Mouse (Mus musculus): ENCODE data around the gene Kif1bp. TPM values are rescaled to one million over a fixed set of nuclear protein-coding genes. Genes with fewer than 3 reads are reported as not detected.
A peak's percentile ranks its signal among the peaks of the same experiment; 100 is the strongest.

Gene Kif1bp
- polyA plus RNA-seq, 1 experiment from 2014 or later, result 12.9 TPM

DNA sequence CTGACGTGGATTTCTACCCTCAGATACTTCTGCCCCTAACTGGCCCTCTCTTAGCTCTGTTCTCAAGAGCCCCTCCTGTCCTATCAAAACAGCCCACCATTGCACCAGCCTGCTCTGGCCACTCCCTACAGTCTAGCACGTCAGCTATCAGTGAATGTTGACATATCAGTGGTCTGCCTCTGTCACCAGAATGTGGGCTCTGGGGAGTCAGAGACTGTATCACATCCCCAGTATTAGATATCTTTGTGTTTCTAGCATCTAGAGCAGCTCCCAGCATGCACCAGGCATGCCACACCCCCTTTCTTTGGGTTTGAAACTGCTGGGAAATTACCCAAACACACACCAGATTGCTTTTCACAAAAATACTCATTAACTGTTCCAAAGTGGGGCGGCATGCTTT, 37.5 kb downstream of the Kif1bp start:
- no peaks in the 10 kb centered on the region for H3K27me3 ChIP-seq
- no peak overlapping the region for H3K9ac ChIP-seq
- ATAC-seq (ENCODE audit: low read depth) (peak; percentile 90), DNase-seq (peak; percentile 42)
- H3K4me1 ChIP-seq (replicated peaks), result peaks cover 37% of the 10 kb centered on the region
- peak overlapping the region; percentile 3; the same call in 1 of the 2 replicates for H3K4me2 ChIP-seq
- H3K36me3 ChIP-seq, result no peaks in the 10 kb centered on the region
- no peaks in the 10 kb centered on the region for H3K9me3 ChIP-seq (replicated peaks)
- peak overlapping the region; percentile 13; the same call in 1 of the 2 replicates for H3K27ac ChIP-seq
- H3K4me3 ChIP-seq (replicated peaks), result no peak overlapping the region
- 33% methylated on average over 3 of the region's 3 CpGs for WGBS (ENCODE audit: insufficient replicate concordance)

DNA sequence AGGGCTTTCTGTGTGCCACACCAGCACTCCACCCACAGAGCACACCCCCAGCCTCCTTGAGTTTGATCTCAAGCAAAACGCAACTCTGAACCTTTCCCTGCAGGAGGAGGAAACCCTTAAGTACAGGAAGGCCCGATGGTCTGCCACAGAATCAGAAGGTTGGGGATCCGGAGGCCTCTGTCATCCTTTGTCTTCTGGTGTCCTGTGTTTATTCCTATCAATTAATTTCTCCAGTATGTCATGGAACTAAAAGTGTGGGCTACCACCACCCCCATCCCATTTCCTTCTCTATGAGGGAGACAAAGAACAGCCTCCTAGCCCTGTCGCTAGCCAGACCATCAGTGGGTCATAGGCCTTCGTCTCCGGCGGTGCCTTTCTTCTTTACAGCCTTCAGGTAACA, 43.7 kb downstream of the Kif1bp start:
- 0 out of 2 replicates have a peak, but pooled peaks cover 4% of the 10 kb centered on the region for H3K4me1 ChIP-seq (replicated peaks)
- H3K27me3 ChIP-seq, result no peaks in the 10 kb centered on the region
- no peak overlapping the region for H3K4me3 ChIP-seq (replicated peaks)
- no peak overlapping the region for H3K4me2 ChIP-seq
- no peaks in the 10 kb centered on the region for H3K9me3 ChIP-seq (replicated peaks)
- no peak overlapping the region for H3K9ac ChIP-seq
- 69% methylated on average over 7 of the region's 7 CpGs for WGBS (ENCODE audit: insufficient replicate concordance)
- H3K36me3 ChIP-seq, result no peaks in the 10 kb centered on the region
- no peak for ATAC-seq (ENCODE audit: low read depth)
- no peak overlapping the region for H3K27ac ChIP-seq
- DNase-seq, result no peak

DNA sequence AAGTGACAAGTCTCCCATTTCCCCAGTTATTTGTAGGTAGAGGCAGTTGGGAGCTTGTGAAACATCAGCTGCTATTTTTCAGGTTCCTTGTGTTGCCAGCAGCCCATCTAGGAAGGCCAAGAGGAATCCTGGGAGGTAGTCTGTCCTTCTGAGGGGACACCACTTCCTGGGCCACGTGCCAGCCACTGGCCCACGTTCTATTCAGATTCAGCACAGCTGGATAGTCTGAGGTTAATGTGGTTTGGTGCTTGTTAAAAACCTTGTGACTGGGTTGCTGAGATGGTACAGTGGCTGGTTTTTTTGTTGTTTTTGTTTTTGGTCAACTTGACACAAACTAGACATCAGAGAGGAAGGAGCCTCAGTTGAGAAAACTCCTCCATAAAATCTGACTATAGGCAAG, 45.4 kb downstream of the Kif1bp start:
- Histone ChIP-seq H3K4me3 (replicated peaks) (no peak overlapping the region), H3K36me3 (no peaks in the 10 kb centered on the region), H3K9me3 (replicated peaks) (no peaks in the 10 kb centered on the region), H3K4me2 (no peak overlapping the region), H3K27ac (no peak overlapping the region), H3K27me3 (no peaks in the 10 kb centered on the region), H3K9ac (no peak overlapping the region), H3K4me1 (replicated peaks) (0 out of 2 replicates have a peak, but pooled peaks cover 4% of the 10 kb centered on the region)
- ATAC-seq (ENCODE audit: low read depth) (no peak), DNase-seq (no peak)
- WGBS (ENCODE audit: insufficient replicate concordance), result 21% methylated on average over 2 of the region's 2 CpGs

DNA sequence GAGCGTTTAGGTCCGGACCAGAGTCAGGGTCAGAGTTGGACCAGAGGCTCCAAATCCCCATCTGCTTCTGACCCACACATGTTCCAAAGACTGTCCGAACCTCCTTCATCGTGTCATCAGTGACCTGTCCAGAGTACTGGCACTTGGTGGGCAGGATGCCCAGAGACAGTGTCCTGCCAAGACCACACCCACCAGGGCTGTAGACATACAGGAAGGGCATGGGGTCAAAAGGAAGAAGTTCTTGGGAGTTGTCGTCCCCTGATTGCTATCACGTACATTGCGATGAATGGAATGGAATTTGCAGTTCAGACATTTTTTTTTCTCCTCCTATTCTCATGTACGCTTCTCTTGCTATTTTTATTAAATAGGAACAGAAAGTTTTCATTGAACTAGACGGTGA, 48.1 kb downstream of the Kif1bp start:
- ATAC-seq (ENCODE audit: low read depth) (no peak), DNase-seq (no peak)
- Histone ChIP-seq H3K36me3 (no peaks in the 10 kb centered on the region), H3K27me3 (no peaks in the 10 kb centered on the region), H3K4me2 (no peak overlapping the region), H3K9me3 (replicated peaks) (no peaks in the 10 kb centered on the region), H3K9ac (no peak overlapping the region), H3K4me1 (replicated peaks) (no peaks in the 10 kb centered on the region), H3K4me3 (replicated peaks) (no peak overlapping the region), H3K27ac (no peak overlapping the region)
- 58% methylated on average over 9 of the region's 9 CpGs for WGBS (ENCODE audit: insufficient replicate concordance)

DNA sequence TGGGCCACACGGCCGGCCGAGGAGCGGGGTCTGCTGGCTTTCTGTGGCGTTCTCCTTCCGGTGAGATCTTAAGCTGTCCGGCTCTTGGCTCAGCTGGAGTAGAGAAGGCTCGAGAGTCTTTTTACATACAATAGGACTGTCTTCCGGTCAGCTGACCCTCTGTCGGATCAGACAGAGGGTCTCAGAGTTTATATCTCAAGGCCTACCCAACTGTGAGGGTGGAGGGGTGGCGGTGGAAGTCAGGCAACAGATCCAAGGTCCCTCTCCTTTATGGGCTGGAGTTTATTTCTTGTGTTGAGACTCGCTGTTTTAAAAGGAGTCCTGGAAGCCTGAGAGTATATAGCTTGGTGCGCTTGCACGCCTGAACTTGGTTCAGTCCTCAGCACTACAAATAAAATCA, 50.9 kb downstream of the Kif1bp start, which contains the start of gene Srgn:
Gene Srgn (minus strand): TSS at position 101 of the 400 bp plus-strand sequence.
- H3K27me3 ChIP-seq, result no peaks in the 10 kb centered on the region
- H3K36me3 ChIP-seq, result no peaks in the 10 kb centered on the region
- H3K4me1 ChIP-seq (replicated peaks), result peaks cover 7% of the 10 kb centered on the region
- no peak within 1 kb of the TSS for H3K27ac ChIP-seq
- H3K4me2 ChIP-seq, result no peak within 1 kb of the TSS
- H3K9me3 ChIP-seq (replicated peaks), result no peaks in the 10 kb centered on the region
- WGBS (ENCODE audit: insufficient replicate concordance), result 77% methylated on average over 14 of the region's 14 CpGs
- DNase-seq, result no peak
- no peak within 1 kb of the TSS for H3K4me3 ChIP-seq (replicated peaks)
- H3K9ac ChIP-seq, result no peak within 1 kb of the TSS
- no peak for ATAC-seq (ENCODE audit: low read depth)

DNA sequence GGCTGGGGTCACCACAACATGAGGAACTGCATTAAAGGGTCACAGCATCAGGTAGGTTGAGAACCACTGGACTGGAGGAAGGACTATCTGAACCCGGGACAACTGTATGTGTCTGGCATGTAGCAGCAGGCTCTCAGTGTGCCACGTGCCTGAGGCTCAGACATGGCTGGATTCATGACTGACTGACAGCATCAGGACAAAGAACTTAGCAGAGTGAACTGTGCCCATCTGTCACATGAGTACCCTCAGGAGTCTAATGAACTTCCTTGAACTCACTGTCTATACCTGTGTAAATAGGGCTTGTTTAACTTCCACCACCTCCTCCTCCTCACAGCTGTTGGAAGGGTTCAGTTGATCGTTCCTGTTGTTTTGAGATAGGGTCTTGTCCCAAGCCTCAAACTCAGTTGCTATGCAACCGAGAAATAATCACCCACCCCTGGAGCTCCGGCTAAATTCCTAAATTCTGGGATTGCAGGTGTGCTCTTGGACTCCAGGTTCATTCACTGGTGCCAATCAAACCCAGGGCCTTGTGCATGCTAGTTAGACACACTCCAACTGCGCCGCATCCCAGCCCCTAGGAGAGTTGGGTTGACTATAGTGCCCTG, 55.8 kb downstream of the Kif1bp start:
- H3K27ac ChIP-seq, result peak overlapping the region; percentile 60; the same call in 1 of the 2 replicates
- WGBS (ENCODE audit: insufficient replicate concordance), result 65% methylated on average over 7 of the region's 7 CpGs
- H3K4me1 ChIP-seq (replicated peaks), result peaks cover 42% of the 10 kb centered on the region
- H3K36me3 ChIP-seq, result no peaks in the 10 kb centered on the region
- H3K4me3 ChIP-seq (replicated peaks), result no peak overlapping the region
- DNase-seq, result no peak
- H3K9ac ChIP-seq, result 0 out of 2 replicates have a peak overlapping the region, but pooled peaks have one; percentile 1
- H3K4me2 ChIP-seq, result no peak overlapping the region
- H3K27me3 ChIP-seq, result no peaks in the 10 kb centered on the region
- ATAC-seq (ENCODE audit: low read depth), result no peak
- no peaks in the 10 kb centered on the region for H3K9me3 ChIP-seq (replicated peaks)

DNA sequence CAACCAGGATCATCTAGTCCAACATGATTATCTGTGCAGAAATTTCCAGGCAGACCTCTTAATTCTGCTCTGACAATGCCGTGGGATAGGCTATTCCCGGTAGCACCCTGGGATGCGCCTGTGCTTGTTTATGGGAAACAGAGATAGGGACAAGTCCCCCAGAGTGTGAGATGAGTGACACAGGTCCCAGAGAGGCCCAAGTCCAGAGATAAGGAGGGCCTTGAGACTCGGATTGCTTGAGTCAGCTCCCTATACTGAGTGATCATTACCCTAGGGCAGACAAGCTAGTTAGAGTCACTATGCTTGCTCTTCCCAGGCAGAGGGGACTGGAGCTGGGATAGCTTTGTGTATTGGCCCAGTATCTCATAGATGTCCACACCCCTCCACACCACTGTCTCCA, 56.5 kb downstream of the Kif1bp start:
- no peaks in the 10 kb centered on the region for H3K9me3 ChIP-seq (replicated peaks)
- H3K4me2 ChIP-seq, result peak overlapping the region; percentile 33
- WGBS (ENCODE audit: insufficient replicate concordance), result 6% methylated on average over 4 of the region's 4 CpGs
- peaks cover 49% of the 10 kb centered on the region for H3K4me1 ChIP-seq (replicated peaks)
- peak overlapping the region; percentile 60 for H3K27ac ChIP-seq
- 0 out of 2 replicates have a peak overlapping the region, but pooled peaks have one; percentile 1 for H3K9ac ChIP-seq
- ATAC-seq (ENCODE audit: low read depth) (peak; percentile 78), DNase-seq (peak; percentile 42)
- no peak overlapping the region for H3K4me3 ChIP-seq (replicated peaks)
- no peaks in the 10 kb centered on the region for H3K27me3 ChIP-seq
- no peaks in the 10 kb centered on the region for H3K36me3 ChIP-seq

DNA sequence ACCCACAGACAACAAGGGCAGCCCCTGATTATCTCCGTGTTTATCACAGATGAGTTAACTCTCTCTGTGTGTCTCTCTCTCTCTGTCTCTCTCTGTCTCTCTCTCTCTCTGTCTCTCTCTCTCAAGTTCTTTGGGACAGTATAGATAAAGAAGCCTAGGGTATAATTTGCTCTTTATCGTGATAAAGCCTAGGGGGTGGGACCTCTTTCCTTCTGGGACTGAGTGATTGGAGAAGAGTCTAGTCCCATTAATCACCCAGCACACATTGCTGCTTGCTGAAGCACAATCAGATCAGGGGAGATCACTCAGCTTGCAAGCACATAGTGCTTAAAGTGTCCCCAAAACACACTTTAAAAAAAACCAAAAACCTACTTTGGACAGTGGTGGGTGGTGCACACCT, 57.3 kb downstream of the Kif1bp start:
- peak overlapping the region; percentile 33 for H3K4me2 ChIP-seq
- no peak overlapping the region for H3K4me3 ChIP-seq (replicated peaks)
- peak; percentile 84 for ATAC-seq (ENCODE audit: low read depth)
- no peaks in the 10 kb centered on the region for H3K9me3 ChIP-seq (replicated peaks)
- WGBS (ENCODE audit: insufficient replicate concordance), result 15% methylated on average over 2 of the region's 2 CpGs
- H3K27ac ChIP-seq, result peak overlapping the region; percentile 60
- 0 out of 2 replicates have a peak overlapping the region, but pooled peaks have one; percentile 3 for H3K9ac ChIP-seq
- H3K27me3 ChIP-seq, result no peaks in the 10 kb centered on the region
- peaks cover 49% of the 10 kb centered on the region for H3K4me1 ChIP-seq (replicated peaks)
- peak; percentile 52 for DNase-seq
- H3K36me3 ChIP-seq, result no peaks in the 10 kb centered on the region

DNA sequence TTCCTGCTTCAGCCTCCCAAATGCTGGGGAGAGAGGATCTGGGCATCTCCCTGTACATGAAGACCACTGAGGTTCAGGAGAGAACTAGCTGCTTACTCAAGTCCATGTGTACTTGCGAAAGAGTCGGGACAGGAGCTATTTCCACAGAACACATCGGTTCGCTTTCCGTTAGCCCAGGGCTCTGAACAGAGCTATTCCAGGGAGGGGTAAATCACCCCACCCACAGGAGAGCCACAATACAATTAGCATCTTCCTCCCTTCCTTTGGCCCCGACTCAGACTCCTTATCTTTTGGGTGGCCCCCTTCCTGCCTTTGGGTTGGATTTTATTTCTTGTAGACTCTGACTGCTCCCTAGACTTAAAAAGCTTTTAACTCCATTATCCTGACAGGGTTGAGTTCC, 60.7 kb downstream of the Kif1bp start:
- no peak for ATAC-seq (ENCODE audit: low read depth)
- H3K27me3 ChIP-seq, result no peaks in the 10 kb centered on the region
- 28% methylated on average over 6 of the region's 6 CpGs for WGBS (ENCODE audit: insufficient replicate concordance)
- peaks cover 43% of the 10 kb centered on the region for H3K4me1 ChIP-seq (replicated peaks)
- no peak for DNase-seq
- H3K9me3 ChIP-seq (replicated peaks), result no peaks in the 10 kb centered on the region
- no peak overlapping the region for H3K27ac ChIP-seq
- H3K36me3 ChIP-seq, result no peaks in the 10 kb centered on the region
- no peak overlapping the region for H3K9ac ChIP-seq
- H3K4me3 ChIP-seq (replicated peaks), result no peak overlapping the region
- no peak overlapping the region for H3K4me2 ChIP-seq

DNA sequence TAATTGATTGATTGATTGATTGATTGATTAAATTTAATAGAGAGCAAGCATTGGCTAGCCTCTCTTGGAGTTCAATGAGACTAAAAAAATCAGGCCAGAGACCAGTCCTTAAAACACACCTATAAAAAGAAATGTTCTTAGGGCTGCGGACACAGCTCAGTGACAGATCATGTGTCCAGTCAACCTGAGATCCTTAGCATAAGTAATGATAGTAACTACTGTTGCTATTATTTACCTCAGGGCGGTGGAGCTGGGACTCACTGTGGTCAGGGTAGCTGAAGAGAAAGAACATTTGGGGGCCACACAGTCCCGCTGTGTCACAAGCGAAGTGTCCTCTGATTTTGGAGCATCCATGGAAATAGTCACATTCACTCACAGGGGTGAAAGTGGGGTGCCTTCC, 65.4 kb downstream of the Kif1bp start:
- ATAC-seq (ENCODE audit: low read depth) (no peak), DNase-seq (no peak)
- no peaks in the 10 kb centered on the region for H3K9me3 ChIP-seq (replicated peaks)
- 80% methylated on average over 4 of the region's 4 CpGs for WGBS (ENCODE audit: insufficient replicate concordance)
- H3K4me3 ChIP-seq (replicated peaks), result no peak overlapping the region
- no peak overlapping the region for H3K4me2 ChIP-seq
- H3K4me1 ChIP-seq (replicated peaks), result peaks cover 34% of the 10 kb centered on the region
- no peak overlapping the region for H3K27ac ChIP-seq
- 0 out of 2 replicates have a peak, but pooled peaks cover 7% of the 10 kb centered on the region for H3K27me3 ChIP-seq
- no peaks in the 10 kb centered on the region for H3K36me3 ChIP-seq
- H3K9ac ChIP-seq, result no peak overlapping the region

DNA sequence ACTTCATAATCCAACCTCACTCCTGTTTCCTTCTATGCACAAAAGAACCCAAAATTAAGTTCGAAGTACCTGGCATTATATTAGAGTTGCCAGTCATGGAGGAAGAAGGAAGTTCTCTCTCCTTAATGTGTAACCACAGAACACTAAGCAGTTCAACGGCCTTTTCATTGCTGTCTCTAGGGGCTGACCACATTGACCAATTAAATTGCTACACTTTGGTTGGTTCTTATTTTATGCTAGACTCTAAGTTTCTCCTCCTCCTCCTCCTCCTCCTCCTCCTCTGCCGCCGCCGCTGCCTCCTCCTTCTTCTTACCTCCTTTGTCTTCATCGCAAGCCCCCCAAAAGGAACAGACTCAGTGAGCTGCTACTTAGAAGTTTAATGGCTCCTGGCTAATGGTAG, 66.7 kb downstream of the Kif1bp start:
- peaks cover 34% of the 10 kb centered on the region for H3K4me1 ChIP-seq (replicated peaks)
- H3K9me3 ChIP-seq (replicated peaks), result no peaks in the 10 kb centered on the region
- H3K9ac ChIP-seq, result no peak overlapping the region
- no peak overlapping the region for H3K27ac ChIP-seq
- H3K4me2 ChIP-seq, result no peak overlapping the region
- no peaks in the 10 kb centered on the region for H3K36me3 ChIP-seq
- DNase-seq (no peak), ATAC-seq (ENCODE audit: low read depth) (no peak)
- no peak overlapping the region for H3K4me3 ChIP-seq (replicated peaks)
- H3K27me3 ChIP-seq, result 0 out of 2 replicates have a peak, but pooled peaks cover 7% of the 10 kb centered on the region
- WGBS (ENCODE audit: insufficient replicate concordance), result 29% methylated on average over 6 of the region's 6 CpGs

Data from liver, embryonic 13.5 days (tissue).